Mouse (Mus musculus) granulocyte monocyte progenitor cell, adult 5-6 weeks (primary cell): ENCODE data around the gene BC004004. TPM values are rescaled to one million over a fixed set of nuclear protein-coding genes. Genes with fewer than 3 reads are reported as not detected.
"Not testable (repeated sequence)": the region's sequence is repeated elsewhere in the genome, so short reads cannot be mapped to it uniquely, and the experiment has no call there.

ENCODE experiments used
- ATAC-seq: replicated peaks from 2 replicates; pipeline ENCODE4 v1.8.0; 2016; ENCODE audit warnings: mild to moderate bottlenecking, moderate TSS enrichment, inconsistent platforms; ENCODE audit not compliant: poor library complexity, severe bottlenecking
- total RNA-seq, 2 experiments: library from RNA; stranded (forward) in 1 of 2; stranded (reverse) in 1 of 2; fragments of 200-712, 200-1000 nt in 1 of 2; fragments of >200 nt in 1 of 2; fragmentation: Nextera tagmentation in 1 of 2; gene quantifications; 2 replicates each; pipeline ENCODE4 v1.2.3; 2014 to 2017

BC004004 gene
- total RNA-seq (2014; fragmentation: Nextera tagmentation): 97.2 and 127 TPM in 2 replicates
- total RNA-seq (2017): 67.3 and 108 TPM in 2 replicates

GRCm38 (mm10) chr17:29268682-29269348 lies at the start of gene BC004004:
Gene BC004004, plus strand, starts transcription at chr17:29268788.
- peak; percentile 89 for ATAC-seq

DNA sequence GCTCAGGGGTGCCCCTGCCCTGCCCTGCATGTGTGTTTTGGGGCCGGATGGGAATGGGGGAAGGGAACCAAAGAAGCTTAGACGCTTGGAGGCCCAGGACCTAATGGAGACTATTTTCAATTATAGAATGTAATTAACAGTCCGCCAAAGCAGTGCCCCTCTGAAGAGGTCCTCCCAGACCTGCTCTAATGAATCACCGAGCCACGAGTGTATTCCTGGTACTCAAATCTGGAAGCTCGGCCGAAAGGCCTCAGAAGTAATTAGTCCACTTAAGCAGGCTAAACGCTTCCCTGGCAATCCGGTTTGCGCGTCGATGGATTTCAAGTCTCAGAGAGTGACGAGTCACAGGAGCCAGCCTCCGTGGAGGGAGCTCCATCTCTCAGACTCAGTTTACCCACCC lies 48.0 kb upstream of the BC004004 start:
- ATAC-seq: no peak

GRCm38 (mm10) chr17:29231109-29231508 lies 37.5 kb upstream of the BC004004 start:
- no peak for ATAC-seq

- ATAC-seq: no peak
Observed at GRCm38 (mm10) chr17:29236111-29236510, 32.5 kb upstream of the BC004004 start.

DNA sequence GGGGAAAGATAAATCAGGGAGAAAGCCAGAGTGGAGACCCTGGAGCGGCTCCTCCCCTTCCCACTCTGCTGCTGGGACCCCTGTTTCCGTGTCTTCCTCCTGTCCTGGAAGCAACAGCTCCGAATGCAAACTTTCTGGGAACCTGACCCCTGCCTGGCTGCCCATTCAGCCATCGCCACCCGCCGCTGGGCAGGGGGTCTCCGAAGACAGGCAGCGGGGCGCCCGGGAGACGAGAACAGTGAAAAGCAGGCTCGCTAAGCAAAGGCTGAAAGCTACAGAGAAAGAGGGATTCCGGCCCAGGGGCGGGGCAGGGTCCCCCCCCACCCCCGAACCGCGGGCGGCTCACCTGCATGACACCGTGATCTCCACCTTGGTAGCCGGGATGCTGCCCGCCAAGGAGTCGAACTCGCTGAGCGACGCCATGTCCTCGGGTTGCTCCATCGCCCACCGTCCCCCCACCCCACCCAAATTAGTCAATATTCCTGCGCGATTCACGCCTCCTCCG lies 31.3 kb upstream of the BC004004 start:
- no peak for ATAC-seq

DNA sequence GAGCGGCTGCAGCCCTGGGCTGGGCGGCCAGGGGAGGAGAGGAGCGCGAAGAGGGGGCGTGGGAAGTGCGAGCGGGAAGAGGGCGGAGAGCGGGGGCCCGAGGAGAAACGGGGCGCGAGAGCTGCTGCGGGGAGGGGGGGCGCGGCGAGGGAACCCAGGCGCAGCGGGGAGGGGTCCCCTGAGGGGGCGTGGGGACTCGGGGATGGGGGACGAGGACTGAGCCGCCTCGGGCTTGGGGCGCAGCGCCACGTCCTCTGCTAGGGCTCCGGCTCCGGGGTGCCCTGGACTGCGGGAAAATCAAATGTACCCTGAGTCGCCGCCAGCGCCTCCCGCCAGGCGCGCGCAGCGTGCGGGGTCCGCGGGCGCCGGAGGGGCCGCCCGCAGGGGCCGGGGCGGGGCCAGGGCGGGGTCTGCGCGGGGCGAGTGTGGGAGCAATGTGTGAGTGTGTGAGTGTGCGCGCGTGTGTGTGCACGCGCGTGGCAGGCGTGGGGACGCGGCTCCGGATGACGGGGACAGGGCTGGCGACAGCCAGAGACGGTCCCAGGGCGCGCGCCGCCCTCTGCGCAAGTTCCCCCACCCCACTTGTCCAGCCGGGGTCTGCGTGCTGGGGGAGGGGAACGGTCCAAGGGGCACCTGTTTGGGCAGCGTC lies 30.7 kb upstream of the BC004004 start, which contains the start of gene Cpne5:
TSS of gene Cpne5 (minus strand) at position 396 of the 649 bp plus-strand sequence.
- peak; percentile 44 for ATAC-seq

DNA sequence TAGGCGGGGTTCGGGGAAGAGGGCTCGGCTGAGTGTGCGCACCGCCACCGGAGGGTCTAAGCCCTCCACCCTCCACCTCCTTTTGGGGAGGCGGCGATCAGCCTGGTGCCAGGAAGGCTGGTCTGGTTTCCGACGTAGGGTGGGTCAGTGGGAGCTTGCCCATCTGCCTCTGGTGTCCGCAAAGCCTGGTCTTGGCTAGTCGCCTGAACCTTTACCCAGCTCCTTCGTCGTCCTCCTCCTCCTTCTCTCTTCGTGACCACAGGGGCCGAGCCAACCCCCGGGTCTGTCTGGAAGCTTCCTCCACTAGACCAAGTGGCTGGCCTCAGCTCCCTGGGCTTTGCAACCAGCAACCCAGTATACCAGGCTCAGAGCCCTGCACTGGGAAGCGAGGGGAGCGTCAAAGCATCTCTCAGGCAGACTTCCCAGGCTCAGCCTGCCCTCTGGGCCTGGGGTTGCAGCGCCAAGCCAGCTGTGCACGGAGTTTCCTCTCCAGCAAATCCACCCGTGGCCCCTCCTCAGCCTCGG lies 30.1 kb upstream of the BC004004 start:
- ATAC-seq: peak; percentile 33

- no peak for ATAC-seq
Observed at GRCm38 (mm10) chr17:29244912-29245311, 23.7 kb upstream of the BC004004 start.

GRCm38 (mm10) chr17:29245725-29246124 lies 22.9 kb upstream of the BC004004 start:
- peak; percentile 89 for ATAC-seq

DNA sequence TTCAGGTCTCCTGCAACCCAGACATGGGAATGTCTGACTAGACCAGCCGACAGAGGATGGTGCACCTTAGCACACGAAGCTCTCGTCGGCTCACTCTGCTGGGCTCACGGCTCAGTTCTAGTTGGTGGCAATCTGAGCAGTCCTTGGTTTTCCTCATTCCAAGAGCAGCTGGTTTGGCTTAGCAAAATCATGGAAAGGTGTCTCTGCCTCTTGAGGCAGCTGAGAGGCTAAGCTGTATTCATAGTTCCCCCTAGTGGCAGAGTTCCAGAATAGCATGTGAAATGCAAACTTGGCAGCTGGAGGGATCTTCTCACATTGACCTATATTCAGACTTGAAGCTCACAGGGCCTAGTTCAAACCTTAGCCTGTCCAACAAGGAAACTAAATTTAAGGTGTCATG lies 22.0 kb upstream of the BC004004 start:
- 0 out of 2 replicates have a peak, but pooled peaks have one; percentile 21 for ATAC-seq

DNA sequence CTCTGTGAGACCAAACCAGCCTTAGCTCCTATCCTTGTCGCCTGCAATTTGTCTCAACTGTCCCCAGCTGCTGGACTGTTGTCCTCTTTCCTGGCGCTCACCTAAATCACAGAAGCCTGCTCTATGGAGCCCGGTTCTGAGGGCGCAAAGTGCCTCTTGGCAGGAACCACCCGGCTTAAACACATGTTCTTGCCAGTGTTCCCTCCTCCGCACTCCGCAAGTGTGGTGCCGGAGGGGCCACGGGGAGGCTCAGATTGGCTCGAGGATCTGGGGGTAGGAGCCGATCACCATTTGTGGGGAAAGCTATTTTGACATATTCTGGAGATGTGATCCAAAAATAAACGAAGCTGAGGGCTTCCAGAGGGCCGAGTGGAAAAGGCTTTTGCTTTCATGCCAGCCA lies 20.7 kb upstream of the BC004004 start:
- ATAC-seq: no peak

DNA sequence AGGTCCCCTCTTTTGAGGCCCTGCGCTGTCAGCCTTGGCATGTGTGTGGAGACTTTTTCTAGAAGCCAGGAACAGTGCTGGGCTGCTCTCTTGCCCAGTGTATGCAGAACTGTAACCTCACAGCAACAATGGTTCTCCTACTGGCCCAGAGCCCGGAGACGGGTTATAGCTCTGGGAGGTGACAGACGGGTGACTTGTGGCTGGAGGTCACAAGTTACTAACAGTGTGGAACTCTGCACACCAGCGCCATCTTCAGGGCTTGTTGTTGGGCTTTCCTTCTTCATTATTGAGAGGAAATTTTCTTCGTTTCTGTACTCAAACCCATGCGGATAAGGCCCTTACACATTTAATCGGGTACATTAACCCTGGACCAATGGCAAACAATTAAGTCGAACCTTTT lies 19.1 kb upstream of the BC004004 start:
- no peak for ATAC-seq

- ATAC-seq: not testable (repeated sequence)
Observed at GRCm38 (mm10) chr17:29251006-29251405, 17.6 kb upstream of the BC004004 start.

DNA sequence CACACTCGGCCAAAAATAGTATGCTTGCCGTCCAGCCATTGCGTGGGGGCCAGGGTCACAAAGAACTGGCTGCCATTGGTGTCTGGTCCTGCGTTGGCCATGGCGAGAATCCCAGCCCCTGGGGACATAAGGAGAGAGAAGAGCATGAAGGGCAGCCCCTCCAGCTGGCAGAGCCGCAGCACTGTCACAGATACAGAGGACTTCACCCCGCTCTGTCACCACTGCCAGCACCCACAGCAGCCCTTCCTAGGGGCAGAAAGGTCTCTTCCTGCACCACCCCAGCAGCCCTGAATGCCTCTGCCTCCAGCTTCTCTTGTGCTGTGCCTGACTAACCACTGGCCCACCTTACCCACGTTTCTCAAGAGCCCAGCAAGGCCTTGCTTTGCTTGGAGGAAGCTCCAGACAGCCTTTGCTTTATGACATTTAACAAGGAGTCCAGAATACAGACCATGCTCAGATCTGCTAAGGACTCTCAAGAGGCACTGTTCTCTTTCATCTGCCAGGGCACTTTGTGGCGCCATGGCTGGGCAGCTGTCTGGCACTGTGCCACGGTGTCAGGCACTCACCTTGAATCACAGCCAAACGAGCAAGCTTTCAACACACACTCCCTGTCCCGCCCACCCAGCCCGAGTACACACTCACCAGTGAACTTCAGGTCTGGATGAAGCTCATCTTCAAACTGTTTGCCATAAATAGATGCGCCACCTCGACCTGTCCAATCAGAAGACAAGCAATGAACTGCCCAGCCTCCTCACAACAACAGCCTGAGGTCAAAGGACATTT lies 16.8 kb upstream of the BC004004 start:
- no peak for ATAC-seq

- ATAC-seq: no peak
Observed at GRCm38 (mm10) chr17:29253236-29253635, 15.4 kb upstream of the BC004004 start.

GRCm38 (mm10) chr17:29253684-29254083 lies 14.9 kb upstream of the BC004004 start:
- no peak for ATAC-seq

- not testable (repeated sequence) for ATAC-seq
Observed at GRCm38 (mm10) chr17:29254784-29255183, 13.8 kb upstream of the BC004004 start.

DNA sequence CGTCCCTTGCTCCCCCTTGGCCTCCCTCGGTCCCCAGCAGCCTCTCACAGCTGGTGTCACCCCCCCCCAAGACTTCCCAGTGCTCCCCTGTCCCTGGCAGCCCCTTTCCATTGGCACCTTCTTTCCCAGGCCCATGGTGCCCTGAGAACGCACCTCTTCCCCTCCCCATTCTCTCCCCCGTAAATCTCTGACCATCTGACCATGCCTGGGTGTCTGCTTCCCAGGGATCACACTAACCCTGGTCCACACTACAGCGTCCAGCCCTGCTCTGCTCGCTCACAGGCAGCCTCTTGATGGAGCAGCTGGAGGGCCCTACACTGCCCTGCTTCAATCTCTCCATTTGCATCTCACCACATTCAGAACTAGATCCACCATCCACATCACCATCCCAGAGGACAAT lies 12.1 kb upstream of the BC004004 start:
- no peak for ATAC-seq

DNA sequence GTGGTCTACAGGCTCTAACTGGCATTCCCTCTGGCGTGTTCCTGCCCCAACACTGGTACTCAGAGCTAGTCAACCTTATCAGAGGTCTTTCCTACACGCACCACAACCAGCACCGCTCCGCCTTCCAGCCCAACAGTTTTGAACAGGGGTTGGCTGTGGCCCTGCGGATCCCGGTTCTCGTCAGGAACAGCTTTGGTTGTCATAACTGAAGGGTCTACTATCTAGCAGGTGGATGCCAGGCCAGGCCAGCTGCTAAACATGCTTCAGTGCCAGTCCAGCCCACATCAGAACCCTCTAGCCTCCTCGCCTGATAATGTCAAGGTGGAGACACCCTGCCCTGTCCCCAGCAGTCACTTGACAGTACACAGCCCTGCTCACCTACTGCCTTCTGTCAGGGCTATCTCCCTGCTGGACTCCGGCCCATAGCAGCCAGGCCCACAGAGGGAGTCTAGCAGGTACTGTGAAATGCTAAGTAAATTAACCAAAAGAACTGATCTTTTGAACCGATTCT lies 11.5 kb upstream of the BC004004 start:
- no peak for ATAC-seq

- ATAC-seq: no peak
Observed at GRCm38 (mm10) chr17:29258025-29258558, 10.5 kb upstream of the BC004004 start.
